Mouse (Mus musculus) stomach, embryonic 15.5 days (tissue): ENCODE data around the gene Ptp4a2. TPM values are rescaled to one million over a fixed set of nuclear protein-coding genes. Genes with fewer than 3 reads are reported as not detected.
A peak's percentile ranks its signal among the peaks of the same experiment; 100 is the strongest.
"Not testable (repeated sequence)": the region's sequence is repeated elsewhere in the genome, so short reads cannot be mapped to it uniquely, and the experiment has no call there.

Source experiments
- ATAC-seq: fragments of 200-750 bp; cut with Nextera tagmentation; 2 replicates; pipeline ENCODE4 v1.8.0; 2017; ENCODE audit warnings: low read depth, moderate number of reproducible peaks, moderate TSS enrichment; ENCODE audit not compliant: insufficient read depth, low FRiP score
- H3K27ac ChIP-seq: fragments of 300-500 bp; sonication (generic); 2 replicates; pipeline ENCODE4 v1.5.1; 2015; ENCODE audit warnings: mild to moderate bottlenecking, inconsistent platforms
- H3K27me3 ChIP-seq: fragments of 300-500 bp; sonication (generic); replicated peaks from 2 replicates; pipeline ENCODE4 v1.6.1; 2015; ENCODE audit warnings: inconsistent platforms
- H3K36me3 ChIP-seq: fragments of 300-500 bp; sonication (generic); 2 replicates; pipeline ENCODE4 v1.6.1; 2015; ENCODE audit warnings: inconsistent platforms
- H3K4me1 ChIP-seq: fragments of 300-500 bp; sonication (generic); 2 replicates; pipeline ENCODE4 v1.6.1; 2015; ENCODE audit warnings: inconsistent platforms
- H3K4me2 ChIP-seq: fragments of 300-500 bp; sonication (generic); 2 replicates; pipeline ENCODE4 v1.6.1; 2015; ENCODE audit warnings: mild to moderate bottlenecking, inconsistent platforms
- H3K4me3 ChIP-seq: fragments of 300-500 bp; sonication (generic); replicated peaks from 2 replicates; pipeline ENCODE4 v1.5.1; 2015; ENCODE audit warnings: inconsistent platforms
- H3K9ac ChIP-seq: fragments of 300-500 bp; sonication (generic); 2 replicates; pipeline ENCODE4 v1.6.1; 2015; ENCODE audit warnings: inconsistent platforms
- H3K9me3 ChIP-seq: fragments of 300-500 bp; sonication (generic); 2 replicates; pipeline ENCODE4 v1.6.1; 2016; ENCODE audit warnings: inconsistent platforms
- WGBS: fragments of 180-500 bp; shearing (Covaris S2); methylation state at CpG from one replicate; pipeline ENCODE4 v1.1.7; 2015; 5-methylcytosine and 5-hydroxymethylcytosine counted together
- polyA plus RNA-seq: library from polyadenylated mRNA; unstranded; fragments of >200 nt; fragmentation: Nextera tagmentation; extraction: Ambion mirVana; gene quantifications from 2 replicates; pipeline ENCODE4 v1.2.1, GENCODE M21; 2015

Ptp4a2 gene
- polyA plus RNA-seq, 1 experiment from 2014 or later: 318 TPM

DNA sequence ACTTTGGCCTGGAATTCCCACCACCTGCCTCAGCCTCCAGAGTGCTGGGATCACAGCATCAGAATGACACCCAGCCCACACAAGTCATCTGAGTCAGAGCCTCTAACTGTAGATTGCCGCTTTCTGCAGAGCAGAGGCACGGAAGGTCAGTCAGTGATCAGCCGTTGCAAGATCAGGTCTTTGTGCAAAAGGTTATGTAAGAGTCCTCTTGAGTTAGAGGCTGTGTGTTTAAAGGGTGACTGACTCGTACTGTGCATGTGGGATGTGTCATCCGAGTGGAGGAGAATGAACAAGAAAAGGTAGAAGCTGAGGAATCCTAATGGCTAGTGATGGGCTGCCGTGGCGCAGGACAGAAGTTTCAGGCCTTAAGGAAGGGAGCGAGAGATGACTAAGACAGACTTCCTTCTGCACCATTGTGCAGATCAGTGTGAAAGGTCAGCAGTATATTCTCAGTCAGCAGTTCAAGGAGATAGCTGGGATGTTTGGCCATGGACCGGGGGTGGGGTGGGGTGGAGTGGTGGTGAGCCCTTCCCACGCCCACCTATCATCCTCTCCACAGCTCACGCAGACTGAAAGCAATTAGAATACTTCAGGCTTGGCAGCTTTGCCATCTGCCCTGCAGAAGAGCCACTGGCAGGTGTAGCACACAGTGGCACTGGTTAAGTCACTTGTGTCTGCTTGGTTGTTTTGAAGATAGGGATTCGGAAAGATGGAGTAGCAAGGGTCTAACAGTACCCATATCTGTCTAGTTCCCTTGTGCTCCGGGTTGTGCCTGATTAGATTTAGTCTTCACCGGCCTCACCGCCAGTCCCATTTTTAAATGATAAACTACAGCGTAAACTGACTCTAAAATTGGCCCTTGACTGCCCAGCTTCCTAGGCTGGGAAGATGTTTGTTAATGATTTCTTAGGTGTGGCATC, 44.3 kb downstream of the Ptp4a2 start:
- Histone ChIP-seq H3K27me3 (no peaks in the 10 kb centered on the region), H3K4me2 (no peak overlapping the region), H3K9ac (no peak overlapping the region), H3K4me3 (no peak overlapping the region), H3K9me3 (no peaks in the 10 kb centered on the region), H3K36me3 (peaks cover 9% of the 10 kb centered on the region; the same call in 1 of the 2 replicates), H3K4me1 (no peaks in the 10 kb centered on the region), H3K27ac (no peak overlapping the region)
- no peak for ATAC-seq
- 61% methylated on average over 16 of the region's 16 CpGs for WGBS

DNA sequence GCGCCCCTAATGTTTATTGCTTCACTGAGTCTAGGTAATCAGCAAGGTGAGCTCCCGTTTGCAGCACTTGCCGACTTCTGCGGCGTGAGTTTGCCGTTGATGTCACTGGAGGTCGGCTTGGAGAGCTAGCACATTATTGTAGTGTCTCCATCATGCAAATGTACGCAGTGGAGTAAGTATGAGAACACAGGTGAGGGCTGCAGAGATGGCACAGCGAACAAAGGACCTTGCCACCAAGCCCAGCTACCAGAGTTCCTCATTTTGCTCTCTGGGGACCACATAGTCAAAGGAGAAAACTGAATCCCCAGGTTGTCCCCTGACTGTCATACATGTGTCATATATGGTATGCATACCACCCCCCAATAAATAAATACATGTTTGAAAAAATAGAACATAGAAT, 49.4 kb downstream of the Ptp4a2 start:
- H3K4me3 ChIP-seq: no peak overlapping the region
- no peaks in the 10 kb centered on the region for H3K4me1 ChIP-seq
- H3K36me3 ChIP-seq: no peaks in the 10 kb centered on the region
- H3K27ac ChIP-seq: no peak overlapping the region
- 91% methylated on average over 9 of the region's 9 CpGs for WGBS
- no peaks in the 10 kb centered on the region for H3K27me3 ChIP-seq
- no peak for ATAC-seq
- H3K4me2 ChIP-seq: no peak overlapping the region
- no peak overlapping the region for H3K9ac ChIP-seq
- no peaks in the 10 kb centered on the region for H3K9me3 ChIP-seq

DNA sequence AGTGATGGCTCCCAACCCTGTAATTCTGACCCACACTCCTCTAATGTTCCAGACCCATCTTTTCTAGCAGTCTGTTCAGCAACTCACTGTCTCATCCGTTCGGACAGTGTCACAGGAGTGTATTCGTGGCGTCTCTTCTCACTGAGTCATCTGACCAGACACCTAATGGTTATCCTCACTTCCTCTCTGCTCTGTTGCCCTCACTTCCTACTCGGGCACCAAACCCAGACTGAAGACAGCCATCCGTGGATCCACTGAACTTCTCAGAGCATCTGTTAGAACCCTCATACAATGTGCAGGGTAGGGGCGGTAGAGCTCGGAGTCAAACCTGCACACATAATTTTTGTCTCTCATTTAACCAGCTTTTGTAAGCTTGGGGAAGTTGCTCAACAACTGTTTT, 50.4 kb downstream of the Ptp4a2 start:
- no peaks in the 10 kb centered on the region for H3K9me3 ChIP-seq
- no peak overlapping the region for H3K4me3 ChIP-seq
- H3K27ac ChIP-seq: no peak overlapping the region
- H3K4me1 ChIP-seq: no peaks in the 10 kb centered on the region
- H3K4me2 ChIP-seq: no peak overlapping the region
- no peaks in the 10 kb centered on the region for H3K27me3 ChIP-seq
- no peak for ATAC-seq
- no peaks in the 10 kb centered on the region for H3K36me3 ChIP-seq
- H3K9ac ChIP-seq: no peak overlapping the region
- WGBS: 74% methylated on average over 8 of the region's 8 CpGs

DNA sequence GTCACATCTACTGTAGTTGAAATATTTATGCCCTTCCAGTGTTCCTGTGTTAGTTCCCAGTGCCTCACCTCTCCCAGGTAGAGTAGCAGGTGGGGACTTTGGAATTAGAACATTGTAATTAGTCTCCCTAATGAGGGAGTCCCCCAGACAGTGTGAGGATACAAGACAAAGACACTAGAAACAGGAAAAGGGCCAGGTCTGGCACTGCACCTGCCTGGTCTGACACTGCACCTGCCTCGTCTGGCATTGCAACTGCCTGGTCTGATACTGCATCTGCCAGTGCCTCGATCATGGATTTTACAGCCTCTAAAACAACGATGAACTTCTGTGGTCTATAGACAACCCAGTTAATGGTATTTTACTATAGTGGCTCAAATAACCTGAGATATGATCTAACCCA, 51.3 kb downstream of the Ptp4a2 start:
- no peak overlapping the region for H3K27ac ChIP-seq
- H3K27me3 ChIP-seq: no peaks in the 10 kb centered on the region
- H3K9ac ChIP-seq: no peak overlapping the region
- 81% methylated on average over 3 of the region's 3 CpGs for WGBS
- no peaks in the 10 kb centered on the region for H3K4me1 ChIP-seq
- H3K4me2 ChIP-seq: no peak overlapping the region
- no peaks in the 10 kb centered on the region for H3K36me3 ChIP-seq
- no peak for ATAC-seq
- no peaks in the 10 kb centered on the region for H3K9me3 ChIP-seq
- no peak overlapping the region for H3K4me3 ChIP-seq

DNA sequence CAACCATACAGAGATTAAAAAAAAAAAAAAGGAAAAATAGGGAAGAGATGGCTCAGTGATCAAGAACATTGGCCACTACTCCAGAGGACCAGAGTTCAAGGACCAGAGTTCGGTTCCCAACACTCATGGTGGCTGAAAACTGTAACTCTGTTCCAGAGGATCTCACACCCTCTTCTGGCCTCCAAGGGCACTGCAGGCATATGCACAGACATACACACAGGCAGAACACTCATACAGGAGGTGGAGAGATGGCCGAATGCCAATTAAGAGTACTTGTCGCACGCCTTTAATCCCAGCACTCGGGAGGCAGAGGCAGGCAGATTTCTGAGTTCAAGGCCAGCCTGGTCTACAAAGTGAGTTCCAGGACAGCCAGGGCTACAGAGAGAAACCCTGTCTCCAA, 55.2 kb downstream of the Ptp4a2 start:
- not testable (repeated sequence) for ATAC-seq

DNA sequence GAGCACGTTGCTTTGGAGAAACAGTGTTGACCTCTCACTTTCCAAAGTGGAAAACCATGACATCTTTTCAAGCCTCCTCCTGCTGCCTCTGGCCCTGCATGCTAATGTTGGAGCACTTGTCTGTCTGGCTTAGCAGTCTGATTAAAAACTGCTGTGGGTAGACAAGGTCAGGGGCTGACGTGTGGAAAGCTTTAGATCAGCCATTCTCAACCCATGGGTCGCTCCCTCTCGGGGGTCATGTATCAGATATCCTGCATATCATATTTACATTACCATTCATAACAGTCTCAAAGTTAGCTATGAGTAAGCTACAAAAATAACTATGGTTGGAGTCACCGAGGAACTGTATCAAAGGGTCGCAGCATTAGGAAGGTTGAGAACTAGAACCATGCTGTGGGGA, 57.2 kb downstream of the Ptp4a2 start:
- WGBS: 39% methylated on average over 6 of the region's 6 CpGs
- no peaks in the 10 kb centered on the region for H3K9me3 ChIP-seq
- no peak for ATAC-seq

More for the DNA sequence above, 55.2 kb downstream of the Ptp4a2 start:
- H3K4me2 ChIP-seq, H3K4me3 ChIP-seq, H3K36me3 ChIP-seq, H3K27me3 ChIP-seq, H3K9me3 ChIP-seq, H3K27ac ChIP-seq, H3K4me1 ChIP-seq, H3K9ac ChIP-seq: not testable (repeated sequence)
- 98% methylated on average over 5 of the region's 5 CpGs for WGBS

DNA sequence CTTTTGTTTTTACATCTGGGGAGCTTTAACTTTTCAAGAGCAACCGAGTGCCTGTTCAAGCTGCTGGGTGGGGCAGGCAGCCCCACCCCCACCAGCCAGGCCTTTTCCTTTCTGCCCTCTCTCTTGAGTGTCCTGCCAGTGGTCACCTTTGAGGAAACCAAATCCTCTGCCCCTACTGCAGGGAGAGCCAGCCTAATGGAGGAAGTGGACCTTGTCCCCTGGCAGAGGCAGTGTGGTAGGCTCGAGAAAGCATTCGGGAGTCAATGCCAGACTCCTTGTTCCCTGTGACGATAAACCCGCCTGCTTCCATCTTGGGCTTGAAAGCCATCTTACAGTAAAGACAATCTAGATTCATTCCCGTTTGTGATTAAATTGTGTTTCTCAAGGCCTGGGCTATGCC, 59.5 kb downstream of the Ptp4a2 start:
- 72% methylated on average over 6 of the region's 6 CpGs for WGBS
- no peak overlapping the region for H3K4me3 ChIP-seq
- no peak overlapping the region for H3K27ac ChIP-seq
- H3K4me2 ChIP-seq: no peak overlapping the region
- H3K27me3 ChIP-seq: no peaks in the 10 kb centered on the region
- no peaks in the 10 kb centered on the region for H3K4me1 ChIP-seq
- no peak for ATAC-seq
- no peak overlapping the region for H3K9ac ChIP-seq
- no peaks in the 10 kb centered on the region for H3K9me3 ChIP-seq
- no peaks in the 10 kb centered on the region for H3K36me3 ChIP-seq

More for the DNA sequence above, 57.2 kb downstream of the Ptp4a2 start:
- Histone ChIP-seq H3K4me3 (no peak overlapping the region), H3K27me3 (no peaks in the 10 kb centered on the region), H3K4me1 (no peaks in the 10 kb centered on the region), H3K27ac (no peak overlapping the region), H3K9ac (no peak overlapping the region), H3K4me2 (no peak overlapping the region), H3K36me3 (no peaks in the 10 kb centered on the region)

DNA sequence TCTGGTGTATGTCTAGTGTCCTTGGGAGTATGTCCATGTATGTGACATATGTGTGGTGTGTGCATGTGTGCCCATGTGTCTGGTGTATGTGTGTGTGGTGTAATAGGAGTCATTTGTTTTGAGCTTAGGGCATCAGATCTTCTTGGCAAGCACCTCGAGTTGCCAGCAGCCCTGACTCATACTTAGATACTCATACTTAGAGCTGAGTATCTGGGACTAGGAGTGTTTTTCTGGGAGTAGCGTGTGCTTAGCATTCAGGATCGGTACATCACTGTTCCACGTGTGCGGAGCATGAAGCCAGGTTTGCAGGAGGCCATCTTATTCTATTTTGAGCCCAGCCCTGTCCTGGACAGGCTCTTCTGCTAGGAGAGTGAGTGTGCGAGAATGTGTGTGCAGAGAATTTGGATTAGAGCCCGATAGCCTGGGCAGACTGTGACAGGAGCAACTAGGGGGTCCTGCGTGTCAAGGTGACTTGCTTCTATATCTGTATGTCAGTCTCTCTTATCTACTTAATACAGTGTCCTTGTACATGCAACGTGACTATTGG, 61.4 kb downstream of the Ptp4a2 start:
- H3K4me1 ChIP-seq: peaks cover 5% of the 10 kb centered on the region; the same call in 1 of the 2 replicates
- 82% methylated on average over 9 of the region's 9 CpGs for WGBS
- no peak for ATAC-seq

DNA sequence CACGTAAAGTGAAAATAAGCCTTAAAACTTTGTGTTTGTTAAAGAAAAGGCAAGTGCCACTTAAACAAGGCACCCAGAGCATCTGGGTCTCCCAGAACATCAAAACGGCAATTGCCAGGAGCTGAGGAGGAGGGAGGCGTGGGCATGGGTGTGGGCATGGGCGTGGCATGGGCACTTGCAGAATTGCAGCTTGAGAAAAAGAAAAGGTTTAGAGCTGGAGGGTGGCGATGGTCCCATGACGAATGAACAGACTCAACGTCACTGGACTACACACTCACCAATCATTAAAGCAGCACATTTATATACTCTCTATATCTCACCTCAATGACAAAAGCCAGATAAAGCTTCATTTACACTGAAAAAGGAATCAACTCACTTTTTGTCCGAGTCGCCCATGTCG, 63.8 kb downstream of the Ptp4a2 start:
- H3K27me3 ChIP-seq: no peaks in the 10 kb centered on the region
- no peak overlapping the region for H3K4me2 ChIP-seq
- peaks cover 11% of the 10 kb centered on the region; the same call in 1 of the 2 replicates for H3K4me1 ChIP-seq
- no peak overlapping the region for H3K27ac ChIP-seq
- H3K36me3 ChIP-seq: no peaks in the 10 kb centered on the region
- WGBS: 69% methylated on average over 10 of the region's 10 CpGs
- H3K9me3 ChIP-seq: no peaks in the 10 kb centered on the region
- ATAC-seq: no peak
- no peak overlapping the region for H3K4me3 ChIP-seq
- H3K9ac ChIP-seq: no peak overlapping the region

More for the DNA sequence above, 61.4 kb downstream of the Ptp4a2 start:
- Histone ChIP-seq H3K27ac (no peak overlapping the region), H3K4me2 (no peak overlapping the region), H3K27me3 (no peaks in the 10 kb centered on the region), H3K36me3 (no peaks in the 10 kb centered on the region), H3K9ac (no peak overlapping the region), H3K4me3 (no peak overlapping the region), H3K9me3 (no peaks in the 10 kb centered on the region)

DNA sequence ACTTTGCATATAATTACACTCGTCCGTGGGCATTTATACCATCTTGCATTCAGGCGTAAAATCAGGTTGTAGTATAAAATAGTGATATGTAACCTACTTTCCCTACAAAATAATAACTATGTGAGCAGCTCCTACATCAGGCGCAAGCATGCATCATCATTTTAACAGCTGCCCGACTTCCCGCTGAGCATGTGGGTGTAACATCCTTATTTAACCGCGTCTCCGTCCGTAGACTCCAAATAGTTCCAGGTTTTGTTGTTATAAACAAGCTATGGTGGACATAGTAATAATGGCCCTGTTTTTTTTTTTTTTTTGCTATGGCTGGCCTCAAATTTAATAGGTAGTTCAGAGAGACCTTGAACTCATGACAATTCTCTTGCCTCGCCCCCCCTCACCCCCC, 64.4 kb downstream of the Ptp4a2 start:
- H3K27ac ChIP-seq: no peak overlapping the region
- H3K9me3 ChIP-seq: no peaks in the 10 kb centered on the region
- no peak overlapping the region for H3K4me2 ChIP-seq
- no peak overlapping the region for H3K9ac ChIP-seq
- no peak for ATAC-seq
- peaks cover 11% of the 10 kb centered on the region; the same call in 1 of the 2 replicates for H3K4me1 ChIP-seq
- H3K27me3 ChIP-seq: no peaks in the 10 kb centered on the region
- WGBS: 81% methylated on average over 11 of the region's 11 CpGs
- no peaks in the 10 kb centered on the region for H3K36me3 ChIP-seq
- no peak overlapping the region for H3K4me3 ChIP-seq

DNA sequence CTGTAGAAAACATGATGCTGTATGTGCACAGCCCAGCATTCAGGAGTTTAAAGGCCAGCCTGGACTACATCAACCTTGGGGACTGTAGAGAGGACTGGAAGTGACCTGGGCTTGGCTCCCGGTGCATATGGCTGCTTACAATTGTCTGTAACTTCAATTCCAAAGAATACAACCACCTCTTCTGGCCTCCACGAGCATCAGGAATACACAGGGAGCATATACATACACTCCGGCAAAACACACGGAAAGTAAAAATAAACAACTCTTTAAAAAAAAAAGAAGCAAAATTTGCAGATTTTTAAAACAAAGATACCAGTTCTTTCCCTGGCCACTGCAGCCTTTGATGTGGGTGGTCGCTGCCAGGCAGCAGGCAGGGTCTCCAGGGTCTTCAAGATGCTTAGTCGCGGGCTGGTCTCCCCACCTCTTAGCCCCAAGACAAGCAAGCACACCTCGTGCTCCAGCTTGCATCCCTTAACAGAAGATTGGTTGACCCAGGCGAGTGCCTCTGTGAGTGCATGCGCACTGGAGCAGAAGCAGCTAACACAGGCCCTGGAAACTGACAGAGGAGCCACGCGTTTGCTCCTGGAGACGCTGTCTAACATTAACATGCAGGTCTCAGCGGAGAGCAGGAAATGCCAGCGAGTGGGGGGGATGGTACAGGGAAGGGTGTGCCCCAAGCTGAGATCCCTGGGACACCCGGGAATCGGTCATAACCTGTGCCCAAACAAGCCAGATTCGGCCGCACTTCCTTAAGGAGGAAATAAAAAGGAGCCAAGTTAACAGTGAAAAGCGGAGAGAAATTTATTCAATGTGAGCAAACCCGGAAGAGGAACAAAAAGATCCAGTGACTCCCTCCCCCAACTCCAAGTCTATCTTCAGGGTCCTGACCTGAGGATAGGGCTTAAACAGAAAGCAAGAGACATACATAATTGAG, 66.1 kb downstream of the Ptp4a2 start:
- peak overlapping the region; percentile 57 for H3K4me2 ChIP-seq
- 8% methylated on average over 21 of the region's 21 CpGs for WGBS
- H3K27me3 ChIP-seq: no peaks in the 10 kb centered on the region
- peak; percentile 85 for ATAC-seq
- H3K36me3 ChIP-seq: no peaks in the 10 kb centered on the region
- no peaks in the 10 kb centered on the region for H3K9me3 ChIP-seq
- peaks cover 16% of the 10 kb centered on the region for H3K4me1 ChIP-seq
- H3K27ac ChIP-seq: peak overlapping the region; percentile 87
- peak overlapping the region; percentile 20; the same call in 1 of the 2 replicates for H3K9ac ChIP-seq
- peak overlapping the region; percentile 33 for H3K4me3 ChIP-seq
